Mouse (Mus musculus) left cerebral cortex, adult 11 months (tissue): ENCODE measurements around the gene Abca13.
"Not testable (repeated sequence)": the region's sequence is repeated elsewhere in the genome, so short reads cannot be mapped to it uniquely, and the experiment has no call there.

Experiments used
- DNase-seq: peaks from one replicate; pipeline ENCODE4 v3.0.0; 2022; ENCODE audit warnings: low spot score

The Abca13 gene

DNA sequence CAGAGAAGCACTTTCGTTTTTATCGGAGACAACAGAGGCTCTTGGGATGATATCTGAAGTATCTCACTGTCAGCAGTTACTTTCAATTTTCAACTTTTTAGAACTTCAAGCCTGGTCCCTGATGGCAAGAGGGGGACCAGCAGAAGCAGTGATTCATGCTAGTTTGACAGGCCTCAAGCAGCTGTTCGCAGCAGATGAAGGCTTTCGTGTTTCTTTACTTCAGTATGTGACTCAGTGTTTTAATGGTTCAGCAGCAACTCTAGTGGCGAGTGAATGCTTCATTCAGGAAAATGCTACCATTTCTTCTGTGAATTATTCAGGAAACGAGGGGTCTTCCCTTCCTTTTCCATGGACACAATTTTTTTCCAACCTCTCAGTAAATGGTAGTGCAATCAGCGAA is 99.4 kb downstream of the Abca13 start:
- no peak for DNase-seq

DNA sequence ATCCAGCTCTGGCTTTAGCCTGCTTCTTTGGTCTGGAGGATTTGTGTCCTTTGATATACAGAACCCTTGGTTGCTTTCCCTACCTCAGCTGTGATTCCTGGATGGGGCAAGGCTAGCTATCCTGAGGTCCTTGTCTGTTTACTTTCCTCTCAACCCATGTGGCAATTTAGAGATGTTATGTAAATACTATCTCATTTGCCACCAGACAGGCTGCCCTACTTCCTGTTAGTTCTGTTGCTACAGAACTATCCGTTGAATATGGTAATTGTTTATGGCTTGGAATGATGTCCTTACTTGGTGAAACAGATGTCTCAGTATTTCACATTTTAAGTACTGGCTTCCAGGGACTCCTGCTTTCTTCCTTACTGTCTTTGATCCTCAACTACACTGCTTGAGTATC is 107.9 kb downstream of the Abca13 start:
- no peak for DNase-seq

GRCm38 (mm10) chr11:9305450-9305849 is 113.7 kb downstream of the Abca13 start:
- no peak for DNase-seq

- DNase-seq, result no peak
Observed at GRCm38 (mm10) chr11:9316545-9316944, 124.8 kb downstream of the Abca13 start.

DNA sequence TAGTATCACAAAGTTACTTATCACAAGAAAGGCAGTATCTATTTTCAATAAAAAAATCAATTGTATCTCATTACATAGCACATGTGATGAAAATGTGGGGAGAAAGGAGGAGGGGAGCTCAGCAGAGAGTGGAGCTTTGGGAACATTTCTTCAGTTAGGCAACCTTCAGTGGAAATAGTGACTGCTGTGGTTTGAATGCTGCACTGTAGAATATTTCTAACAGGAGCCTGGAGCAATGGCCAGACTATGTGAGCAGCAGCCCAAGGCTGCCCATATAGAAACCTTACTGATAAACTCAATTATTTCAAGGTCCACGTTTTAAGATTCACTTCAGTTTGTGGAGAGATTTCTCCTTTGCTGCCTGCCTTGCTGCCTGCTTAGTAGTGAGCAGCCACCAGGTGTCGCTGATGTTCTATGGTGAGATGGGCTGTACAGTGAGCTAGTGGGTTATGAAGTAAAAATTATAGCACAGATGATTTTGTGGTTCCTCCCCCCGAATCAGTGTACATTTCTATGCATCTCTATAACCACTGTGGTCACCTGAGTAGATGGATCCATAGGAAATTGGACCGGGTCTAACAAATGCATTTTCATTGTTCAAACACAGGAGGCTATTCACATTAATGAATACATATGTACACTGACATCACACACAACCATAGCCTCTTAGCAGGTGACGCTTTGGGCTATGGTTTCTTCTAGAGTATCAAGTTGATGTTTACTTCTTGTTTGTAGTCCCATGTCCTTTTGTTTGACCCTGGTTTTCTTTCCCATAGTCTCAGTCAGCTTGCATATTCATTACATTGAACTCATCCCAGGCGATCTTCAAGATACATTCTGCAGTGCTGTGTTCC is 125.6 kb downstream of the Abca13 start:
- DNase-seq, result peak; percentile 39

- DNase-seq, result no peak
Observed at GRCm38 (mm10) chr11:9338151-9338550, 146.4 kb downstream of the Abca13 start.

- no peak for DNase-seq
Observed at GRCm38 (mm10) chr11:9347724-9348123, 156.0 kb downstream of the Abca13 start.

GRCm38 (mm10) chr11:9373160-9373559 is 181.4 kb downstream of the Abca13 start:
- no peak for DNase-seq

- not testable (repeated sequence) for DNase-seq
Observed at GRCm38 (mm10) chr11:9374426-9374825, 182.7 kb downstream of the Abca13 start.

DNA sequence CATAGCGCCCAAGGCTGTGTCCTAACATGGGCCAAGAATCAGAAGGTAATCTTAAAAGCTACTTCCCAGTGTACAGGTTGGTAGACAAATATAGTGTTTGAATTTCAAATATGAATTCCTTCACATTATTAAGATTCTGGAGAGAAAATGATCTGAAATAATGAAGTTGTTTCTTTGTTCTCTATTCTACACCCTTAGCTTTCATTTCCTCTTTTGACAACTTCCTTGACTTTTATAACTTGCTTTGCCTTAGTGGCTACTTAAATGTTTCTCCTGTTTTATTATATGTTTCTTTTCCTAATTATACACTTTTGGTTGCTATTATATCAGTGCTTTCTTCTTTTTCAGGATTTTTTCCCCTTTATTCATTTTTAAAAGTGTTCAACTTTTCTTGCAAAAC is 196.8 kb downstream of the Abca13 start:
- DNase-seq, result no peak

GRCm38 (mm10) chr11:9416946-9417345 is 225.2 kb downstream of the Abca13 start:
- DNase-seq, result no peak

DNA sequence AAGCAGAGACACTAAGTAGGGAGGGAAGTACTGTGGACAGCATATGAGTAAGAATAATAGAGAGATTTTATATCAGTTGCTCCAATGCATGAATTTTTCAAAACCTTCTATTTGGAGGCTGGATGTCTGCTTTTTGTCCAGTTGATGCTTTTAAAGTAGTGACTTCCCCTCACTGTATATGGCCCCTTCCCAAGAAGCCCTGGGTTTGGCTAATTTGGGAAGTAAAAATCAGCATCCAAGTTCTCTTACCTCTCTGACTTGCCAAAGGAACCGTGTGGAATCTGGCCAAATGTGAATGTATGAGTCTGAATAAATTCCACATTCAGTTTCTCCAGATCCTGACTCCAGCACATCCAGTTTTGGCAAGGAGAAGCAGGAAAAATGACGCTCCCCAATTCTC is 228.5 kb downstream of the Abca13 start:
- DNase-seq, result no peak

- DNase-seq, result no peak
Observed at GRCm38 (mm10) chr11:9427411-9427810, 235.7 kb downstream of the Abca13 start.

- no peak for DNase-seq
Observed at GRCm38 (mm10) chr11:9432807-9433206, 241.1 kb downstream of the Abca13 start.

DNA sequence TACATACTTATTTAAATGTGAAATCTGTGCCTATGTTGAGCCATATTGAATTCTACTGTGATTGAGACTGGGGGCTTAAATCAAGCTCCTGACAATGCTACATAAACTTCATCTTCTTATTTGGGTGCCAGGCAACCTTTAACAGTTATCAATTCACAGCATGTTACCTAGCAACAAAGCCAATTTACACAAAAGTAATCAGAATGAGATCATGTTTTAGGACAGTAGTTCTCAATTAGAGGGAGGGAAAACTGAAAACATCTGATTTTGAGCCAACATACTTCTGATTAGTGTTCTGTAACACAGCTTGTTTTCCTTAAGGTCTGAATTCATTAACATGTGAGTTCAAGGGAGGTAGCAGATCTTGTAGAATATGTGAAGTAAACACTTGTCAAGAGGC is 244.9 kb downstream of the Abca13 start:
- DNase-seq, result no peak

DNA sequence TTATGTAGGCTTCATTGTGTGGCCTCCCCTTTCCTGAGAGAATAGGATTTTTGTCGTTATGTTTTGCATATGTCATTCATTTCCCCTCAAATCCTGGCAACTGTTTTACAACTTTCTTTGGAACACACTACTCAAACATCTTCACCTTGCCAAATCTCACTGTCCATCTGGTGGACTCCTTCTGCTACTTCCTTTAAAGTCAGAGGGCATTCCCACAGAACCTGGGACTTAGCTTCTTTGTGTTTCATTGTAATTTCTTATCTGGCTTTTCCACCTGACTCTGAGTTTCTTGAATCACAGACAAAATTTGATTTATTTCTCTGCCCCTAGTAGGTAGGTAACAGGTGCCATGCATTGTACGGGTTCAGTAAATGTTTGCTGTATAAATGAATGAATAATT is 248.0 kb downstream of the Abca13 start:
- DNase-seq, result no peak

DNA sequence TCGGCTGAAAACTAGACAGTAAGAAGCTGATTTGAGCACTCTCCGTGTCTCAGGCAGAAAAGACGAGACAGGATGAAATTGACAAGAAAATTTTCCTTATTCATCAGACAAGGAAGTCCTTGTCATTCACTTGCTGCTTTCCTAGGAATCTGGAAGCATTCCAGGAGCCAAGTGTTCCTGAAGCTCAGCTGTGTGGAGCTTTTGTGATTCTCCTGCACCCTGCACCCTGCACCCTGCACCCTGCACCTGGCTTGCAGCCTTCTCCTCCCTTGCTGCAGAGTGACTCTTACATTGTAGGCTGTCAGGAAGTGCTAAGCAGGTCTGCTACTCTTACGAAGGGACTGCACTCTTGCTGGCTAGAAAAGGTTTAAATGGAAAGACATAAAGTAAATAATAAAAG is 249.4 kb downstream of the Abca13 start:
- peak; percentile 13 for DNase-seq

GRCm38 (mm10) chr11:9472400-9472799 is 280.7 kb downstream of the Abca13 start:
- DNase-seq, result no peak

GRCm38 (mm10) chr11:9481511-9481910 is 289.8 kb downstream of the Abca13 start:
- DNase-seq, result peak; percentile 35

- DNase-seq, result no peak
Observed at GRCm38 (mm10) chr11:9500326-9501142, 308.8 kb downstream of the Abca13 start.

- not testable (repeated sequence) for DNase-seq
Observed at GRCm38 (mm10) chr11:9514966-9515365, 323.2 kb downstream of the Abca13 start.

DNA sequence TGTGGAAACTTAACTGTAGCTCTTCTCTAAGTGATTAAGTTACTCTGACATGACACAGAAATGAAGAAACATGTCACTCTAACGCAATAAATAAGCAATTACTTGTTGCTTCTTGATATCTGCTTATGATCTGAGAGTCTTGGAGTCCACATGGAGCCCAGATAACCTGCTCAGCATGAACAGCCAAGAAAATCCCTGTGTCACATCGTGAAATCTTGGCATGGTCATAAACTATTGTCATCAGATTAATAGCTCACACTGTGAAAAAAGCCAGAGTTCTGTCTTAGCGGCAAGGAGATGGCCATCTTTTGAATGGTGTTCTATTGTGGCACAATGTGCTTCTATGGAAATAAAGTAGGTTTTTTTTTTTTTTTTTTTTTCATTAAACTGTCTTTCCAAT is 336.8 kb downstream of the Abca13 start:
- no peak for DNase-seq

DNA sequence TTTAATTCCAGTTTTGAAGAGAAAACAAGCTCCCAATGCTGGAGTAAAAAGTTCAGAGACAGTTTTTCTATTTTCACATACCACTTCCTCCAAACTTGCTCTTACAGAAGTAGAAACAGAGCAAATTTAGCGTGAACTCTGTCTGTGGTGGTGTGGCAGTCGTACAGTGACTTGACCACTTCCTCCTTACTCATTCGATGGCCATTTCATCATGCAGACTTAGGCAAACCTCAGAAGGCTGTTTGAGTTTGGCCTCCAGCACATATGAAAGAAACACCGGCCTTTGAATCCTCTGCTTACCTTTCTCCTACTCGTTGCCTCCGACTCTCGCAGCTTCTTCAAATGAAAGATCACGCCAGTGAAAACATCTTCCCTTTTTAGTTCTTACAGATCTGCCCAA is 340.0 kb downstream of the Abca13 start:
- DNase-seq, result no peak
